Mouse (Mus musculus): ENCODE data around the gene Trub2. TPM values are rescaled to one million over a fixed set of nuclear protein-coding genes. Genes with fewer than 3 reads are reported as not detected.
"Not testable (repeated sequence)": the region's sequence is repeated elsewhere in the genome, so short reads cannot be mapped to it uniquely, and the experiment has no call there.

The Trub2 gene
- polyA plus RNA-seq, 1 experiment from 2014 or later, result 48.6 TPM

- Histone ChIP-seq H3K9me3 (no peaks in the 10 kb centered on the region), H3K9ac (no peak overlapping the region), H3K27ac (no peak overlapping the region), H3K27me3 (no peaks in the 10 kb centered on the region), H3K4me2 (replicated peaks) (no peak overlapping the region), H3K4me3 (no peak overlapping the region), H3K4me1 (peaks cover 13% of the 10 kb centered on the region; the same call in 1 of the 2 replicates), H3K36me3 (peaks cover 57% of the 10 kb centered on the region)
- ATAC-seq (ENCODE audit: insufficient number of reproducible peaks, insufficient read depth, low FRiP score, low TSS enrichment), result no peak
- 80% methylated on average over 11 of the region's 11 CpGs for WGBS
Observed at GRCm38 (mm10) chr2:29815678-29816371, 27.5 kb upstream of the Trub2 start.

GRCm38 (mm10) chr2:29803400-29803831, 15.1 kb upstream of the Trub2 start:
- peaks cover 44% of the 10 kb centered on the region for H3K36me3 ChIP-seq
- H3K27ac ChIP-seq, result peak overlapping the region; percentile 84; the same call in 1 of the 2 replicates
- no peaks in the 10 kb centered on the region for H3K27me3 ChIP-seq
- peak overlapping the region; percentile 87 for H3K9ac ChIP-seq
- H3K4me1 ChIP-seq, result peaks cover 7% of the 10 kb centered on the region
- no peaks in the 10 kb centered on the region for H3K9me3 ChIP-seq
- peak overlapping the region; percentile 88 for H3K4me3 ChIP-seq
- WGBS, result 21% methylated on average over 6 of the region's 6 CpGs
- peak overlapping the region; percentile 85 for H3K4me2 ChIP-seq (replicated peaks)
- no peak for ATAC-seq (ENCODE audit: insufficient number of reproducible peaks, insufficient read depth, low FRiP score, low TSS enrichment)

DNA sequence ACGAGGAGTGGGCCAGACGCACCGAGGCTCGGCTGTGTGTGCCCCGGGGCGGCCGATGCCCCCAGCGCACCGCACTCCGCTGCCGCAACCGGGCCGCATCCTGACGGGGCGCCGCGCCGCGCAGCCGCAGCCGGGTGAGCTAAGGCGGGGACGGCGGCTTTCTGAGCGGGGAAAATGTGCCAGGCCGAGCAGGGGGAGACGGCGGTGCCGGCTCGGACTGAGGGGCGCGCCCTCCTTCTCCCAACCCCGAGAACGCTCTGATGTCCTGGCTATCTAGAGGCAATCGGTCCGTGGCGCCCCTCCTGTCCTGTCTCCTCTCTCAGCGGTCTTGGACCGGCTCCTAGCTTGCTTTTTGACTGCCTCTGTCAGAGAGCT, 14.5 kb upstream of the Trub2 start:
- no peaks in the 10 kb centered on the region for H3K9me3 ChIP-seq
- no peaks in the 10 kb centered on the region for H3K27me3 ChIP-seq
- H3K4me2 ChIP-seq (replicated peaks), result peak overlapping the region; percentile 85
- peaks cover 38% of the 10 kb centered on the region for H3K36me3 ChIP-seq
- peaks cover 7% of the 10 kb centered on the region for H3K4me1 ChIP-seq
- ATAC-seq (ENCODE audit: insufficient number of reproducible peaks, insufficient read depth, low FRiP score, low TSS enrichment), result no peak
- peak overlapping the region; percentile 88 for H3K4me3 ChIP-seq
- peak overlapping the region; percentile 84 for H3K27ac ChIP-seq
- peak overlapping the region; percentile 87 for H3K9ac ChIP-seq
- WGBS, result under 1% methylated on average over 39 of the region's 39 CpGs

DNA sequence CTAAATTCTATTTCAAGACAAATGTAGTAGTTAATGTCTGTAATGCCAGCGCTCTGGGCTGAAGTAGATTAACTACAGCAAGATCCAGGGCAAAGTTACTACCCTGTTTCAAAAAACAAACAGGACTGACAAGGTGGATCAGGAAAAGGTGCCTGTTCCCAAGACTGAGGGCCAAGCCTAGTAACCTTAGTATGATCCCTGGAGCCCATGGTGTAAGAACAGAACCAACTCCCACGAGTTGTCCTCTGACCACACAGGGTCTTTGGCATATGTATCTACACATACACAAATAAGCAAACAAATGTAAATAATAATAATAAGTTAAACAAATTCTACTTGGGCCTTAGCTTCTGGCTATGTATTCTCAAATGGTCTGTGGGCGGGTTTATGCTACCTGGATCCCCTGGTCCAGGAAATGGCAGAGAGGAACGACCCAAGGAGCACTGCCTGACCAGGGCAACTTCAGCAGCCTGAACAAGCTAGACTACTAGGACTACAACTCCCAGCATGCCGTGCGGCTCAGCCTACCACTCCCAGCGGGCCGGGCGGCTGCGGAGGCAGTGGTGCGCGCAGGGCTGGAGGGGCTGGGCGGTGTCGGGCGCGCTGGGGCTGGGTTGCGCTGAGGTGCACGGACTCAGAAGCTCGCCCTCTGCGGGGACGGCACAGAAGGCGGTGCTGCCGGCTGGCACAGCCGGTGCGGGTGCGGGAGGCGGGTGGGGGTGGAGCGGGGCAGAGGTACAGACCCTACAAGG, 13.9 kb upstream of the Trub2 start, which contains the start of gene Slc27a4:
TSS of gene Slc27a4 (plus strand) at position 560 of the 752 bp plus-strand sequence.
- H3K4me3 ChIP-seq, result peak within 1 kb of the TSS; percentile 88
- peaks cover 7% of the 10 kb centered on the region for H3K4me1 ChIP-seq
- peak within 1 kb of the TSS; percentile 85 for H3K4me2 ChIP-seq (replicated peaks)
- no peaks in the 10 kb centered on the region for H3K9me3 ChIP-seq
- H3K9ac ChIP-seq, result peak within 1 kb of the TSS; percentile 87
- peaks cover 32% of the 10 kb centered on the region for H3K36me3 ChIP-seq
- H3K27ac ChIP-seq, result peak within 1 kb of the TSS; percentile 84
- H3K27me3 ChIP-seq, result no peaks in the 10 kb centered on the region
- 4% methylated on average over 27 of the region's 28 CpGs for WGBS
- peak; percentile 98 for ATAC-seq (ENCODE audit: insufficient number of reproducible peaks, insufficient read depth, low FRiP score, low TSS enrichment)

GRCm38 (mm10) chr2:29792772-29793487, 4.6 kb upstream of the Trub2 start:
- H3K36me3 ChIP-seq, result peaks cover 50% of the 10 kb centered on the region
- WGBS, result 97% methylated on average over 2 of the region's 2 CpGs

GRCm38 (mm10) chr2:29787104-29787917, 991 bp downstream of the Trub2 start, which contains the start of gene Coq4:
Gene Coq4 (plus strand): TSS chr2:29787493.
- H3K27me3 ChIP-seq, result no peaks in the 10 kb centered on the region
- H3K36me3 ChIP-seq, result peaks cover 64% of the 10 kb centered on the region
- H3K4me1 ChIP-seq, result peaks cover 16% of the 10 kb centered on the region
- no peaks in the 10 kb centered on the region for H3K9me3 ChIP-seq
- WGBS, result 1% methylated on average over 31 of the region's 31 CpGs
- peak within 1 kb of the TSS; percentile 46; the same call in 1 of the 2 replicates for H3K27ac ChIP-seq
- H3K9ac ChIP-seq, result peak within 1 kb of the TSS; percentile 75
- peak within 1 kb of the TSS; percentile 80 for H3K4me2 ChIP-seq (replicated peaks)
- ATAC-seq (ENCODE audit: insufficient number of reproducible peaks, insufficient read depth, low FRiP score, low TSS enrichment), result no peak
- peak within 1 kb of the TSS; percentile 89 for H3K4me3 ChIP-seq

More at GRCm38 (mm10) chr2:29792772-29793487, 4.6 kb upstream of the Trub2 start:
- H3K9me3 ChIP-seq, result no peaks in the 10 kb centered on the region
- H3K4me1 ChIP-seq, result peaks cover 9% of the 10 kb centered on the region; the same call in 1 of the 2 replicates
- H3K4me2 ChIP-seq (replicated peaks), result no peak overlapping the region
- no peak overlapping the region for H3K27ac ChIP-seq
- no peak for ATAC-seq (ENCODE audit: insufficient number of reproducible peaks, insufficient read depth, low FRiP score, low TSS enrichment)
- no peaks in the 10 kb centered on the region for H3K27me3 ChIP-seq
- H3K4me3 ChIP-seq, result no peak overlapping the region
- H3K9ac ChIP-seq, result no peak overlapping the region

DNA sequence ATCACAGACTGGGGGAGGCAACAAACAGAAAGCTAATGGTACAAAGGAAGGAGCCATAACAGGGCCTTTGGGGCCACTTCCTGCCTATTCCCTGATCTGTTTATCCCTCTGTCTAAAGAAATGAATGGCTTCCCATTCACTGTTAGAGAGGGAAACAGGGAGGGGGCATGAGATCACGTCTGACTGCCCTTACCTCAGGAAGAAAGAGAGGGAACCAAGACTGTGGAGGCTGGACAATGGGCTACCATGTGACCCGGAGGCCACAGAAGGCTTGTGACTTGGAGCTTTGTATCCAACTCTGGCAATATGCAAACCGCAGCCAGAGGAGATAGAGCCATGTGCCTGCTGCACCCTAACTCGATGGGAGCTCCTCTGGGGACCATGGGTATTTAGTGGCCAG, 4.0 kb downstream of the Trub2 start:
- H3K9ac ChIP-seq, result no peak overlapping the region
- no peak overlapping the region for H3K27ac ChIP-seq
- H3K9me3 ChIP-seq, result peaks cover 3% of the 10 kb centered on the region; the same call in 1 of the 2 replicates
- ATAC-seq (ENCODE audit: insufficient number of reproducible peaks, insufficient read depth, low FRiP score, low TSS enrichment), result no peak
- H3K36me3 ChIP-seq, result peaks cover 68% of the 10 kb centered on the region
- peaks cover 16% of the 10 kb centered on the region for H3K4me1 ChIP-seq
- no peak overlapping the region for H3K4me3 ChIP-seq
- WGBS, result 73% methylated on average over 4 of the region's 4 CpGs
- no peak overlapping the region for H3K4me2 ChIP-seq (replicated peaks)
- no peaks in the 10 kb centered on the region for H3K27me3 ChIP-seq

DNA sequence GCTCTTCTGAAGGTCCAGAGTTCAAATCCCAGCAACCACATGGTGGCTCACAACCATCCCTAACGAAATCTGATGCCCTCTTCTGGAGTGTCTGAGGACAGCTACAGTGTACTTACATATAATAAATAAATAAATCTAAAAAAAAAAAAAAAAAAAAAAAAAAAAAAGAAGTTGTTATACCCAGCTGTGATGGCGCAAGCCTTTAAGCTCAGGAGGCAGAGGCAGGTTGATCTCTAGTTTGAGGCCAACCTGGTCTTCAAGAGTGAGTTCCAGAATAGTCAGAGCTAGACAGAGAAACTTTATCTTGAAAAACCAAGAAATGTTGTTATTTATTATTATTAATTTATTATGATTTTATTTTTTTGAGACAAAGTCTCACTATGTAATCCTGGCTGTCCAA, 7.0 kb downstream of the Trub2 start:
- H3K27ac ChIP-seq; ATAC-seq (ENCODE audit: insufficient number of reproducible peaks, insufficient read depth, low FRiP score, low TSS enrichment); H3K4me1 ChIP-seq; H3K9ac ChIP-seq; H3K27me3 ChIP-seq; H3K4me3 ChIP-seq; H3K4me2 ChIP-seq (replicated peaks); H3K9me3 ChIP-seq: not testable (repeated sequence)
- peaks cover 95% of the 10 kb centered on the region for H3K36me3 ChIP-seq
- WGBS, result 92% methylated on average over 2 of the region's 2 CpGs

- peaks cover 27% of the 10 kb centered on the region for H3K36me3 ChIP-seq
- 90% methylated on average over 4 of the region's 4 CpGs for WGBS
- no peaks in the 10 kb centered on the region for H3K27me3 ChIP-seq
- no peak overlapping the region for H3K4me3 ChIP-seq
- no peak overlapping the region for H3K27ac ChIP-seq
- no peaks in the 10 kb centered on the region for H3K9me3 ChIP-seq
- no peaks in the 10 kb centered on the region for H3K4me1 ChIP-seq
- no peak overlapping the region for H3K4me2 ChIP-seq (replicated peaks)
- no peak for ATAC-seq (ENCODE audit: insufficient number of reproducible peaks, insufficient read depth, low FRiP score, low TSS enrichment)
- no peak overlapping the region for H3K9ac ChIP-seq
Observed at GRCm38 (mm10) chr2:29773323-29773722, 15.0 kb downstream of the Trub2 start.

DNA sequence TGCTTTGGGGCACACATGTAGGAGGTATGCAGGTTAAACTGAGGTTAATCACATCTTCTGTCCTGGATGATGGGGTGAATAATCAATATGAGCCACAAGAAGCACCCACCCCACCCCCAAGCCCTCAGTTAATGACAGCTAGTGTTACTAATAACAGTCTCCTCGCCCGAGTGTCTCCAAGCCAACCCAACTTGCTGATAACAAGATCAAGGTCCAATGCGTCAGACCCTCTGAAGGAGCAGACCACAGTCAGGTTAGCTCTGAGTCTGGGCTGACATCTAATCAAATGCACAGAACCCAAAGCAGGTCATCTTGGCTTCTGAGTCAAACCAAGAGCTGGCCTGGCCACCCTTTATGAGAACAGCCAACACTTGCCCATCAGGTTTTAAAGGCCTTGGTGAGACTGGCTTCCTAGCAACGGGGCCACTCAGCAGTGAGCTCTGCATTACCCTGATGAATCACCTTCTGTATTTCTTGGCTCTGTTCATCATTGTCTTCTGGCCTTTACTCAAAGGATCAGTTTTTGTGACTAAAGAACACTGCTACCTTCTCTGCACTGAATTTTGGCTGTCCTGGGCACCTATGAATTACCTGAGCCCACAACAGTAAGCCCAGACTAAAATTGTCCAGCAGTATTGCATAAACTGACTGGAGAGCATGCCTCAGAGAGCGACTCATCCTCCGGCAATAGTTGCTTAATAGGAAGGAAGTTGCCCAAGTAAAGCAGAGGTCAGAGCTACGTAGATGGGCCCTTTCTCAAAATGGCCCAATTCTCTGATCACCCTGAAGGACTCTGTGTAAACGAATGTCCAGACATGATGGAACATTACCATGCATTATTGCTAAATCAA, 16.5 kb downstream of the Trub2 start:
- no peak for ATAC-seq (ENCODE audit: insufficient number of reproducible peaks, insufficient read depth, low FRiP score, low TSS enrichment)
- Histone ChIP-seq H3K9me3 (no peaks in the 10 kb centered on the region), H3K36me3 (peaks cover 12% of the 10 kb centered on the region), H3K27me3 (no peaks in the 10 kb centered on the region), H3K4me2 (replicated peaks) (no peak overlapping the region), H3K4me1 (no peaks in the 10 kb centered on the region), H3K4me3 (no peak overlapping the region), H3K9ac (no peak overlapping the region), H3K27ac (no peak overlapping the region)
- 85% methylated on average over 8 of the region's 8 CpGs for WGBS
